Mouse (Mus musculus) stomach, postnatal 0 days (tissue): ENCODE measurements around the gene Hist1h4d.

ENCODE experiments used
- CTCF ChIP-seq: IDR thresholded peaks from 2 replicates; pipeline ENCODE4 v1.5.1; 2016; ENCODE audit warnings: antibody characterized with exemption, low read depth, mild to moderate bottlenecking, moderate library complexity
- EP300 ChIP-seq: optimal IDR thresholded peaks from 2 replicates; pipeline ENCODE3; 2016; ENCODE audit warnings: antibody characterized with exemption

DNA sequence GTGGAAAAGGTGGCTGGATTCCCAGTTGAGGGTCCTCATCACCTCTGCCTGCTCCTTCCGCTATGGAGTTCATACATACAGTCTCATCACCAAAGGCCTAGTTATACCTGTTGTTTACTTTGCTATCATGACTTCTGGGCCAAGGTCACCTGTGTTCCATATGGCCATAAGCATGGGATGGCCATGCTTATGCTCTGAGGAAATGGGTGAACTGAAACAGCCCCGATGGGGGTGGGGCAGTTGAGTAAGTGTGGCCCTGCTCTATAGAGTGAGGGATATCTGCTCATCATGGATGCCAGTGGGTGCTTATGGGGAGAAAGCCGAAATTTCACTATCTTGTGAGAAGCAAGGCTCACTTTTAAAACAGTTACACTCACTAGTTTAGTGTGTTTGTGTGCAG is 23.7 kb downstream of the Hist1h4d start:
- TF ChIP-seq CTCF: no peak
- no peak for TF ChIP-seq EP300
